Mouse (Mus musculus) naive thymus-derived CD4-positive, alpha-beta T cell, adult 2 months (primary cell): ENCODE measurements around the gene Abr.

ENCODE experiments used
- DNase-seq: peaks from one replicate; pipeline ENCODE4 v3.0.0-alpha.2; 2011; ENCODE audit warnings: low read depth

The Abr gene

DNA sequence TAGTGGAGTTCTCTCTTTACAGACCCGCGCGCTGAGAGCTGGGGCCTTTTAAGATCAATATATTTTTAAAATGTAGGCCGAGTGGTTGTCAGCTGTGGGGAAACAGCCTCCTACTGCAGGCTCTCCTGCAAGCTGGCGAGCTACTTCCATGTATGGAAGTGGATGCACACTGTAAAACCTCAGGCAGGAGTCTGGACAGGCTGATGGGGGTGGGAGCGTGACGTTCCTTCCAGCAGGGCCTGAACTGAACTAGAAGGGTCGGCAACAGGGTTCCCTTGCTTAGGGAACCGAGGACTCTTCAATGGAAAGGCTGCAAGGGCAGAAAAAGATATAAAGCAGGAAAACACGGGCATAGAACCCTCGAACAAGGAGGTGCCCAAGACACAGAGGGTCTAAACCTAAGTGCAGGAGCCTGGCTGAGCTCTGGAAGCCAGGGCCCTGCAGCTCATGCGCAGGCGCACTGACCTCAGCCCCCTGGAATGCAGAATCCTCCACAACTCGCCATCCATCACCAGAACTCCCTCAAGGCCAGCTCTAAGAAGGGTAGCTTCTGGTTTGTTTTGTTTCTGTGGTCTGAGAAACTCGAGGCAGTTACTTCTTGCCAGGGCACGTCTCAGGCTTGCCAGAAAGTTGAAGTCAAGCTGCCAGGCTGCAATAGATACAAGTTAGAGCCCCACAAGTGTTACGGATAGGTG, 247.5 kb downstream of the Abr start:
- no peak for DNase-seq

DNA sequence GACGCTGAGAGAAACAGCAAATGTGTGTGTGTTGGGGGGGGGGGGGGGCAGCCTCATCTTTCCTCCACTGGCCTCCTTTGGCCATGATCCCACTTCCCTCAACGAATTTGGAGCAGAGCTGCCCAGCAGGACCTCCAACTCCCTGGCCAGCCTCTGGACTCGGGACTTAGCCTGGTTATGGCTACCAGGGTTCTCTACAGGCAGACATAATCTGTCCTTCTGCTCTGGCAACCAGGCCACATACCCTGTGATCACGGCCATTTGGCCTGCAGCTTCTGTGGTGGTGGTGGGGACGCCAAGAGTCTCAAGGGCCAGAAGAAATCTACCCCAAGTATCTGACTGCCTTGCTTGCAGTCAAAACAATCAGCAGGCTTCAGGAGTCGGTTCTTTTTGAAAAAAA, 249.6 kb downstream of the Abr start:
- no peak for DNase-seq

DNA sequence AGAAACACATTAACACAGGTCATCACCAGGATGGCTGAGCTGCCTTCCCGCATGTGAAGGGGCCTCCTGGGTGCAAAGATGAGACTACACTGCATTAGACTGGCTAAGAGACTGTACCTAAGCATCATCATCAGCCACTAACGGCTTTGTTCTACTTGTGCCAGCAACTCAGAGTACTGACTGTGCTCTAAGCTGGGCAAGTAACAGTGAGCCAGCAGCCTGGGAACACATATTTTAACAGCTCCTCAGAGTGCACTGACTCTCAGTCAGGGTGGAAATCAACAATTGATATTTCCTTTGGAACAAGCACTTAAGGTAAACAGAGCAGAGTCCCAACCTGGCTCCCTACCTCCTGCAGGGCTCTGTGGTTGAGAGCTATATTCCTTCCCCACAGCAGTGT, 250.0 kb downstream of the Abr start:
- no peak for DNase-seq

- DNase-seq, result no peak
Measured at GRCm38 (mm10) chr11:76370491-76370890, 251.6 kb downstream of the Abr start.
